Mouse (Mus musculus) kidney, postnatal 25 days (tissue): ENCODE results near the gene Tkt.

Experiments used
- DNase-seq, 2 experiments: peaks; one replicate each; pipeline ENCODE4 v3.0.0; 2021; ENCODE audit warnings: mixed read lengths in 2 of 2

Tkt gene

DNA sequence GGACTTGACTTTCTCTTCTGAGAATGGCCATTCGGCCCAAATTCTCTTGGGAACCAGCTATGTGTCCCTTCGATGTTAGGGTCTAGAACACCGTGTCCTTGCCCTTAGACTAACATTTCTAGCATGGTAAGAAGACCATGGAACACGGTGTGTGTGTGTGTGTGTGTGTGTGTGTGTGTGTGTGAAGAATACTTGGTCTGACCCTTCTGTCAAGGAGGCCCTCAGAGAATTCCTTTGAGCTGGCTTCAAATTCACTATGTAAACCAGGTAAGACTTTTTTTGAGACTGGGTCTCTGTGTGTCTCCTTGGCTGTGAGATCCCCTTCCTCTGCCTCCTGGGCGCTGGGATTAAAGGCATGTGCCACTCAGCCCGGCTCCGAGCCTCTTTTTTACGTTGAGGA lies 74.4 kb downstream of the Tkt start:
- no peak for DNase-seq
